Mouse (Mus musculus): ENCODE measurements around the gene A730015C16Rik. TPM values are rescaled to one million over a fixed set of nuclear protein-coding genes. Genes with fewer than 3 reads are reported as not detected.

Gene A730015C16Rik
- total and polyA plus RNA-seq, 2 experiments from 2014 or later, result 0.98 TPM; not detected in 1

DNA sequence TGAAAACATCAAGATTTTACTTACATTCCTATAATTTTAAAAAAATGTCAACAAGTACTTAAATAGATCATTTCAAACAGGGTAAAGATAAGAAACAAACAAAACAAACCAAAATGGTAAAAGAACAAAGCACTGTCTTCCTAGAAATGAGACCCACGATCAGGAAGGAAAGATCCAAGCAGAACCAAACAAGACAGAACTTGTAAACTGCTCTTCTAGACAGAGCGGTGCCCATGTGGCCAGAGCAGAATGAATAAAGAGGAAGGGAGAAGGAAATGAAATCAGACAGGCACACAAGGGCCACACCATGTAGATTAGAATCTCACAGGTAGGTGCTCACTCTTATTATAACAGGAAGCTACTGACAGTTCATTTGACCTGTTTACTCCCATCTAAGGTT is 21.8 kb downstream of the A730015C16Rik start:
- Histone ChIP-seq H3K9ac (replicated peaks; ENCODE audit: low read depth, low read length) (no peak overlapping the region), H3K4me1 (ENCODE audit: control insufficient read depth, insufficient read depth) (peaks cover 7% of the 10 kb centered on the region; the same call in 1 of the 2 replicates), H3K9me3 (replicated peaks; ENCODE audit: control insufficient read depth, low read length) (no peaks in the 10 kb centered on the region), H3K27ac (ENCODE audit: low read depth) (no peak overlapping the region), H3K27me3 (ENCODE audit: control insufficient read depth, insufficient read depth, low read length) (no peaks in the 10 kb centered on the region), H3K4me3 (ENCODE audit: low read depth, low read length) (no peak overlapping the region), H3K36me3 (replicated peaks; ENCODE audit: control insufficient read depth, insufficient read depth, low read length) (peaks cover 66% of the 10 kb centered on the region), H3K4me2 (ENCODE audit: low read depth, low read length) (no peak overlapping the region)
- no peak for DNase-seq (ENCODE audit: low spot score)
- ATAC-seq (ENCODE audit: insufficient read depth, low read depth), result no peak
- TF ChIP-seq EP300 (IDR thresholded peaks at IDR 0.05; ENCODE audit: low read depth) (no peak), CTCF (IDR thresholded peaks at IDR 0.05; ENCODE audit: low read depth) (no peak)
- 91% methylated on average over 2 of the region's 2 CpGs for WGBS

DNA sequence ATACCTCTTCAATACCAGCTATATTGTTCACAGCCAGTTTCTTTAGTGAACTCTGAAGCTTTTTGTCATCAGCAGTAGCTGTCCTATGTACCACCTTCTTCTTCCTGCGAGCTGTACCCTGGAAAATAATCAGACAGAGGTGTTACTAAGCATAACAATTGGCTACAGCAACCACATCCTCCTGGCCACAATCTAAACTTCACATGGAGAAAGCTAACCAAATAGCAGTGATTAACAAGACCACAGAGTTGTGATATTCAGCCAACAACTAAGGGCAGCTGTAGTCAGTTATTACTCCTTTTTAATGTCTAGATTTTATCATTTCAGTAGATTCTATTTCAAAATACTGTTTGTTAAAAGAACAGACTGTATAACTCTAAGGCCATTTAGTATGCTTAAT is 22.3 kb downstream of the A730015C16Rik start:
- no peak overlapping the region for H3K9ac ChIP-seq (replicated peaks; ENCODE audit: low read depth, low read length)
- no peak overlapping the region for H3K4me2 ChIP-seq (ENCODE audit: low read depth, low read length)
- no peaks in the 10 kb centered on the region for H3K9me3 ChIP-seq (replicated peaks; ENCODE audit: control insufficient read depth, low read length)
- no peak for TF ChIP-seq CTCF (IDR thresholded peaks at IDR 0.05; ENCODE audit: low read depth)
- TF ChIP-seq EP300 (IDR thresholded peaks at IDR 0.05; ENCODE audit: low read depth), result no peak
- no peak overlapping the region for H3K4me3 ChIP-seq (ENCODE audit: low read depth, low read length)
- WGBS, result 50% methylated on average over 1 of the region's 1 CpGs
- ATAC-seq (ENCODE audit: insufficient read depth, low read depth) (no peak), DNase-seq (ENCODE audit: low spot score) (no peak)
- H3K27ac ChIP-seq (ENCODE audit: low read depth), result no peak overlapping the region
- peaks cover 4% of the 10 kb centered on the region; the same call in 1 of the 2 replicates for H3K4me1 ChIP-seq (ENCODE audit: control insufficient read depth, insufficient read depth)
- H3K36me3 ChIP-seq (replicated peaks; ENCODE audit: control insufficient read depth, insufficient read depth, low read length), result peaks cover 69% of the 10 kb centered on the region
- H3K27me3 ChIP-seq (ENCODE audit: control insufficient read depth, insufficient read depth, low read length), result no peaks in the 10 kb centered on the region

DNA sequence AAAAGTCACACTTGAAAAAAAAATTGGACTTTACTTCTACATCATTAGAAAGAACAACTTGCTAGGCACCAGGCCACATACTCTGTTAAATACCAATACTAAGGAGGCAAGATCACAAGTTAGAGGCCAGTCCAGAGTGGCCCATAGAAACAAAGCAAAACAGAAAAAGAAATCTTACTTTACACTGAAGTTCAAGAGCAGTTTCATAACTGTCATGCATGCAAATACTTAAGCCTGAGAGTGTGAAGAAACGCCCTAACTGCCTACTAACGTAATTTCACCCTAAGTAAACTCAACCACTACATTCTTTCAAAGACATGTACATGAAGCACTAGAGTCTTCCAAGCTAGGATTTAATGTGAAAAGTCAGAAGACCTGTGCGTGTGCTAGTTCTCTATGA is 22.7 kb downstream of the A730015C16Rik start:
- no peaks in the 10 kb centered on the region for H3K9me3 ChIP-seq (replicated peaks; ENCODE audit: control insufficient read depth, low read length)
- H3K4me3 ChIP-seq (ENCODE audit: low read depth, low read length), result no peak overlapping the region
- H3K4me2 ChIP-seq (ENCODE audit: low read depth, low read length), result no peak overlapping the region
- H3K9ac ChIP-seq (replicated peaks; ENCODE audit: low read depth, low read length), result no peak overlapping the region
- H3K36me3 ChIP-seq (replicated peaks; ENCODE audit: control insufficient read depth, insufficient read depth, low read length), result peaks cover 73% of the 10 kb centered on the region
- H3K27me3 ChIP-seq (ENCODE audit: control insufficient read depth, insufficient read depth, low read length), result no peaks in the 10 kb centered on the region
- no peak overlapping the region for H3K27ac ChIP-seq (ENCODE audit: low read depth)
- DNase-seq (ENCODE audit: low spot score) (no peak), ATAC-seq (ENCODE audit: insufficient read depth, low read depth) (no peak)
- no peaks in the 10 kb centered on the region for H3K4me1 ChIP-seq (ENCODE audit: control insufficient read depth, insufficient read depth)
- WGBS, result 90% methylated on average over 3 of the region's 3 CpGs
- TF ChIP-seq CTCF (IDR thresholded peaks at IDR 0.05; ENCODE audit: low read depth), result no peak
- TF ChIP-seq EP300 (IDR thresholded peaks at IDR 0.05; ENCODE audit: low read depth), result no peak

DNA sequence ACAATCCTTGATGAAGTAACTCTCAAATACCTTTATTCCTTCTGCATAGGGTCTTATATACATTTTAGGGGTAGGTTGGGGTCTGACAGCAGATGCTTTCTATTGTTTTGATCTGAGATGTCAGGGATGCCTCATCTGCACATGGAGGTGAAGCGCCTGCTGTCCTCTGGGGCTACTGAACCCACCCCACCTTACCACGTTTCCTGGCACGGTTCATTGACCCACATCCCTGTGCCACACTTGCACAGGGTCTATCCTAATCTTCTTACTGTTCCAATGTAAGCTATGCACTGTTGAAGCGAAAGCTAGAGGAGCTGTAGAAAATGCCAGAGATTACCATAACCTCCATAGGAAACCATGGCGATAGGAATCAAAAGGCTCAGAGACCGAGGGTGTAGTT is 36.9 kb downstream of the A730015C16Rik start:
- no peaks in the 10 kb centered on the region for H3K9me3 ChIP-seq (replicated peaks; ENCODE audit: control insufficient read depth, low read length)
- ATAC-seq (ENCODE audit: insufficient read depth, low read depth), result no peak
- no peaks in the 10 kb centered on the region for H3K4me1 ChIP-seq (ENCODE audit: control insufficient read depth, insufficient read depth)
- WGBS, result 73% methylated on average over 6 of the region's 6 CpGs
- peaks cover 6% of the 10 kb centered on the region for H3K36me3 ChIP-seq (replicated peaks; ENCODE audit: control insufficient read depth, insufficient read depth, low read length)
- no peak overlapping the region for H3K9ac ChIP-seq (replicated peaks; ENCODE audit: low read depth, low read length)
- no peak overlapping the region for H3K4me3 ChIP-seq (ENCODE audit: low read depth, low read length)
- TF ChIP-seq EP300 (IDR thresholded peaks at IDR 0.05; ENCODE audit: low read depth) (no peak), CTCF (IDR thresholded peaks at IDR 0.05; ENCODE audit: low read depth) (no peak)
- H3K4me2 ChIP-seq (ENCODE audit: low read depth, low read length), result no peak overlapping the region
- DNase-seq (ENCODE audit: low spot score), result no peak
- H3K27me3 ChIP-seq (ENCODE audit: control insufficient read depth, insufficient read depth, low read length), result no peaks in the 10 kb centered on the region
- no peak overlapping the region for H3K27ac ChIP-seq (ENCODE audit: low read depth)

DNA sequence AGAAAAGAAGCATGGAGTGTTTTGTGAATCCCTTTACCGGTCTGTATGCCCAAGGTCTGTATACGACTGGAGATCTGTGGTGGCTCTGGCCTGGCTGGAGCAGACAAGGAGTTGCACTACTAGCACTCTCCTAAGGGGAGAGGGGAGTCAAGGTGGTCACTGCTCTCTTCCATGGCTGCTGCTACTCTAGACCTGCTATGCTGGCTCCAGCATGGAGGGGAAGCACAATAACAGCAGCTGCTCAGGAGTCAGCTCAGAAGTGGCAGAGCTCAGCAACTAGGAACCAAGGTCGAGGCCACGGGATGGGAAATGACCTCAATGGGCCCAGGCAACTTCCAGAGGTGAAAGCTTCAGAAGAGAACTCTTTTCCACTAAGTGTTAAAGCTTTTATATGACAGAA is 37.3 kb downstream of the A730015C16Rik start:
- H3K27ac ChIP-seq (ENCODE audit: low read depth), result no peak overlapping the region
- H3K27me3 ChIP-seq (ENCODE audit: control insufficient read depth, insufficient read depth, low read length), result no peaks in the 10 kb centered on the region
- H3K36me3 ChIP-seq (replicated peaks; ENCODE audit: control insufficient read depth, insufficient read depth, low read length), result peaks cover 6% of the 10 kb centered on the region
- H3K4me2 ChIP-seq (ENCODE audit: low read depth, low read length), result no peak overlapping the region
- 55% methylated on average over 4 of the region's 4 CpGs for WGBS
- TF ChIP-seq EP300 (IDR thresholded peaks at IDR 0.05; ENCODE audit: low read depth), result no peak
- no peak for TF ChIP-seq CTCF (IDR thresholded peaks at IDR 0.05; ENCODE audit: low read depth)
- H3K4me1 ChIP-seq (ENCODE audit: control insufficient read depth, insufficient read depth), result no peaks in the 10 kb centered on the region
- no peak for DNase-seq (ENCODE audit: low spot score)
- ATAC-seq (ENCODE audit: insufficient read depth, low read depth), result no peak
- no peaks in the 10 kb centered on the region for H3K9me3 ChIP-seq (replicated peaks; ENCODE audit: control insufficient read depth, low read length)
- H3K9ac ChIP-seq (replicated peaks; ENCODE audit: low read depth, low read length), result no peak overlapping the region
- H3K4me3 ChIP-seq (ENCODE audit: low read depth, low read length), result no peak overlapping the region

DNA sequence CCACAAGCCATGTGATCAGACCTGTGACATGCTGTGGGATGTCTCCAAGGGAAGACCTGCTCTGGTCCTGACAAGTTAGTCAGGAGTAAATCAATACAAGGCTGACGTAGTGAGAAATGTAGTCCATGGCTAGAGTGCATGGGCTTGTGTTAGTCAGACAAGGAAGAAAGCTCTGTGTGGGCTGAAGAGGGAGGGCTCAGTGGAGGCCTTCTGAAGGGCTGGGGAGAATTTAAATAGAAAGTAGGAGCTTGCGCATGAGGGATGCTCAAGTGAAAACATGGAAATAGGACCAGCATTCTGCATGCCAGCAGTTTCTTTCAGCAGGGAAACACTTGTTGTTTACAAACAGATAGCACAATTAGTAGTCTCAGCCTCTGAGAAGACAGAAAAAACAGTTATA is 44.9 kb downstream of the A730015C16Rik start:
- no peak overlapping the region for H3K4me3 ChIP-seq (ENCODE audit: low read depth, low read length)
- TF ChIP-seq CTCF (IDR thresholded peaks at IDR 0.05; ENCODE audit: low read depth) (no peak), EP300 (IDR thresholded peaks at IDR 0.05; ENCODE audit: low read depth) (no peak)
- no peak for DNase-seq (ENCODE audit: low spot score)
- 0 out of 2 replicates have a peak, but pooled peaks cover 5% of the 10 kb centered on the region for H3K4me1 ChIP-seq (ENCODE audit: control insufficient read depth, insufficient read depth)
- H3K9ac ChIP-seq (replicated peaks; ENCODE audit: low read depth, low read length), result no peak overlapping the region
- ATAC-seq (ENCODE audit: insufficient read depth, low read depth), result no peak
- 81% methylated on average over 2 of the region's 2 CpGs for WGBS
- no peak overlapping the region for H3K27ac ChIP-seq (ENCODE audit: low read depth)
- no peaks in the 10 kb centered on the region for H3K36me3 ChIP-seq (replicated peaks; ENCODE audit: control insufficient read depth, insufficient read depth, low read length)
- H3K4me2 ChIP-seq (ENCODE audit: low read depth, low read length), result no peak overlapping the region
- no peaks in the 10 kb centered on the region for H3K9me3 ChIP-seq (replicated peaks; ENCODE audit: control insufficient read depth, low read length)
- no peaks in the 10 kb centered on the region for H3K27me3 ChIP-seq (ENCODE audit: control insufficient read depth, insufficient read depth, low read length)
